Mouse (Mus musculus): ENCODE measurements around the gene Mup19.
"Not testable (repeated sequence)": the region's sequence is repeated elsewhere in the genome, so short reads cannot be mapped to it uniquely, and the experiment has no call there.

- not testable (repeated sequence) for TF ChIP-seq CTCF, EP300 (IDR thresholded peaks at IDR 0.05; ENCODE audit: low read depth)
These were observed at the start of gene Mup19 for GRCm38 (mm10) chr4:61782169-61782568.

Data from liver, postnatal 0 days (tissue).